Mouse (Mus musculus): Measurements from ENCODE around the gene Abtb2. TPM values are rescaled to one million over a fixed set of nuclear protein-coding genes. Genes with fewer than 3 reads are reported as not detected.

Abtb2 gene
- polyA plus RNA-seq, 1 experiment from 2014 or later = 19.9 TPM

Other genes with a start within 250 kb of the Abtb2 start
- gene Elf5, start 154.6 kb upstream of the Abtb2 start, polyA plus RNA-seq (2015; fragmentation: Nextera tagmentation; extraction: Ambion mirVana) = 0.12 and 0.87 TPM in 2 replicates
- gene Cat, start 81.2 kb upstream of the Abtb2 start, polyA plus RNA-seq (2015; fragmentation: Nextera tagmentation; extraction: Ambion mirVana) = 80.3 and 92.2 TPM in 2 replicates
- 16.2 and 16.5 TPM in 2 replicates for gene Nat10, start 195.0 kb downstream of the Abtb2 start, polyA plus RNA-seq (2015; fragmentation: Nextera tagmentation; extraction: Ambion mirVana)
- 202 and 209 TPM in 2 replicates for gene Caprin1, start 231.3 kb downstream of the Abtb2 start, polyA plus RNA-seq (2015; fragmentation: Nextera tagmentation; extraction: Ambion mirVana)

All from heart, embryonic 16.5 days (tissue).